Mouse (Mus musculus) testis, adult 2 months (tissue): ENCODE data around the gene Akt3.

ENCODE experiments used
- CTCF ChIP-seq: fragments of 200-500 bp; IDR thresholded peaks from 2 replicates; pipeline ENCODE4 v1.5.1; 2012; ENCODE audit warnings: low read depth, mild to moderate bottlenecking, inconsistent platforms, low read length, moderate library complexity; ENCODE audit not compliant: control insufficient read depth, insufficient read depth, insufficient replicate concordance
- POLR2A ChIP-seq: fragments of 200-500 bp; IDR thresholded peaks from 2 replicates; pipeline ENCODE4 v1.6.1; 2012; ENCODE audit warnings: low read depth, mild to moderate bottlenecking, inconsistent platforms, low read length, moderate library complexity; ENCODE audit not compliant: control insufficient read depth

GRCm38 (mm10) chr1:177259038-177259600, 1.1 kb upstream of the Akt3 start:
- TF ChIP-seq POLR2A (no peak), CTCF (0 out of 2 replicates have a peak, but pooled peaks have one; percentile 10)
